Mouse (Mus musculus): Measurements from ENCODE around the gene Map3k11. TPM values are rescaled to one million over a fixed set of nuclear protein-coding genes. Genes with fewer than 3 reads are reported as not detected.
"Not testable (repeated sequence)": the region's sequence is repeated elsewhere in the genome, so short reads cannot be mapped to it uniquely, and the experiment has no call there.

The Map3k11 gene
- total RNA-seq, 1 experiment from 2014 or later: 49.7 TPM

GRCm38 (mm10) chr19:5666386-5666785, 22.2 kb upstream of the Map3k11 start:
- no peak for DNase-seq

DNA sequence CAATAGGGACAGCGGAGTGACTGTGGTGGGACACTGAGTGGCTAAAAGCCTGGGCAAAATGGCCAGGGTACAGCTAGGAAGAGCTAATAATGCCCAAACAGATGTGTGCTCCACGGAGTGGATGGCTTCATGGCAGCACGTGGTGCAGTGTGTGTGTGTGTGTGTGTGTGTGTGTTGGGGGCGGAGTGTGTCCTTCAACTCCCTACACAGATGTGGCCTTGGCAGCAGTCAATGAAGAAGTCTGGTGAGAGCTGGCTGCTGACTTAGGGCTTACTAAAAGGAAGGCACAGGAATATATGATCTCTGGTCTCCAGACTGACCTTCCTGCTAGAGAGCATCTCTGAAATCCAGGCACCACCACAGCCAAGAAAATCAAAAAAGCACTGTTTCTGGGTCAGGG, 20.2 kb upstream of the Map3k11 start:
- DNase-seq: peak; percentile 35

DNA sequence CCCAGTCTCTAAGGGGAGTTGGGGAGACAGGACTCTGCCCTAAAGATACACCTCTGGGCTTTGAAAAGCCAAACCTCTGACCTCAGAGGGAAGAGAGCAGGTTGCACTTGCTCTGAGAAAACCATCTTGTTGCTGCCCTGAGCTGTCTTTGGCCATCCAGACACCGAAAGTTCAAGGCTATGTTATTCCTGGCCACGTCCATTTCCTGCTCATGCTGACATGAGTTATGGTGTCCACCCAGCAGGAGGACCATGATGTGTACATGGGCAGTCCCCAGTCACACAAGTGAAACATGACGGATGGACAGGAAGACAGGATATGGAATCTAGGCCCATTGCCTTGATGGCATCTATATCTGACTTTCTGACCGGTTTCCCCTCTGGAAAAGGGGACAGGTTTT, 8.1 kb upstream of the Map3k11 start:
- peak; percentile 35 for DNase-seq

DNA sequence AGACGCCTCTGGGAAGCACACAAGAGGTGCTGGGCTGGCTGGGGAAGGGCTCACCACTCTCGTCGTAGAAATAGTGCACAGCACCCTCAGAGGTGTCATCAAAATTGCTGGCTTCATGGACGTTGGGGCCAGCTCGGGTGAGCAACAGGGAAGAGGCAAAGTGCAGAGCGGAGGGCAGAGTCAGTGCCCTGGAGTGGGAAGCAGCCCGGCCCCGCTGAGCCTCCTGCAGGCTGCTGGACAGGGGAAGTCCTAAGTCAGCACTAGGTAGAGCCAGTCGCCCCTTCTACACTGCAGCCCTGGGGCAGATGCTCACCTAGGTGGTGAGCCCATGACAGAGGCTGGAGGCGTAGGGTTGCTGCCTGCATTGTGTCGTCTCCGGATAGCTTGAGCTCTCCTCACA, 4.3 kb upstream of the Map3k11 start:
- no peak for DNase-seq

DNA sequence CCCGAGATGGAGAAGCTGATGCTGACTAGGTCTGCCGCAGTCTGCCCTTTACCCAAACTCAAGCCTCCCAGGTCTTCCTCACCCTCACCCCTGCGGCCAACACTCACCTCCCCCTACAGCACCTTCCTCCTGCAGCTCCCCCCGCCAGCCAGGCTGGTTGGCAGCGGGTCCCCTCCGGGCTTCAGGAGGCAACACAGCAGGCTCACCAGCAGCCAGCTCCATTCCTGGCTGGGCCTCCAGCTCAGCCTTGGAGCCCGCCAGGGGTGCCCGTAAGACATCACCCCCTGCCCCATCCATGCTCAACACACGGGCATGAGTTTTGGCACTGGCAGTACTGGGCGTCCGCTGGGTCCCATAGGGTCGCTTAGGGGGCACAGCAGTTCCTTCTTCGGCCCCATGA, 3.6 kb upstream of the Map3k11 start:
- DNase-seq: no peak

- DNase-seq: no peak
Observed at GRCm38 (mm10) chr19:5685431-5685830, 3.1 kb upstream of the Map3k11 start.

DNA sequence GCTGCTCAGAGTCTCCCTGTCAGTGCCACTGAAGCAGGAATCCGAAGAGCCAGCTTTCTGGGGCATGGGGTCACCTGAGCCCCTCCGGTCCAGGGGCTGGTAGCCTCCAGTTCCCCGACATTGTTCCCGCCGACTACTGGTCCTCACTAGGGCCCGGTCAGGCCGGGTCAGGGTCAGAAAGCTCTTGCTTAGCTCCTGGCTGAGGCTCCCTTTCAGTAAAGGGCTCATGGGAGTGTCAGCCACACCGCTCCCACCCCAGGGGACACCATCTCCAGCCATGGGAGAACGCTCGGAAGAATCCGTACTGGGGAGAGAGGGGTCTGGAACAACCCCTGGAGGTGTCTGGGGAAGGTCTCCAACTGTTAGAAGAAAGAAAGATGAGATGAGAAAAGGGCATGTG, 2.7 kb upstream of the Map3k11 start:
- no peak for DNase-seq

GRCm38 (mm10) chr19:5686437-5686836, 2.1 kb upstream of the Map3k11 start:
- no peak for DNase-seq

DNA sequence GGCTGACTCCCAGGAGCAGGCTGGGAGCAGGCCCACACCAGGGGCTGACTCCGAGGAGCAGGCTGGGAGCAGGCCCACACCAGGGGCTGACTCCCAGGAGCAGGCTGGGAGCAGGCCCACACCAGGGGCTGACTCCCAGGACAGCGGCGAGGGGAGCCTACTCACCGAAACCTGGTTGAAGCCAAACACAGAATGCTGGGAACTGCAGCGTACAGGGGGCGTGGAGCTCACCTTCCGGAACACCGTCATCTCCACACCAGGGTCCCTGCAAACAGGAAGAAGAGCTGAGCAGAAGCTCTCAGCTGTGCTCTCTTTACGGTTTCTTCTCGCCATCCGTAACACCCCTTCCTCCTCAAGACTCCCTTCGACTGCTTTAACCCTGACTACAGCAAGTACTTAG, 1.6 kb upstream of the Map3k11 start:
- not testable (repeated sequence) for DNase-seq

GRCm38 (mm10) chr19:5687738-5688137, 804 bp upstream of the Map3k11 start:
- DNase-seq: no peak

- no peak for DNase-seq
Observed at GRCm38 (mm10) chr19:5689088-5689428, 516 bp downstream of the Map3k11 start.

- DNase-seq: peak; percentile 87
Observed at GRCm38 (mm10) chr19:5689565-5690342, 1.2 kb downstream of the Map3k11 start.

- DNase-seq: no peak
Observed at GRCm38 (mm10) chr19:5690343-5690735, 1.8 kb downstream of the Map3k11 start.

GRCm38 (mm10) chr19:5691601-5692000, 3.1 kb downstream of the Map3k11 start:
- DNase-seq: no peak

DNA sequence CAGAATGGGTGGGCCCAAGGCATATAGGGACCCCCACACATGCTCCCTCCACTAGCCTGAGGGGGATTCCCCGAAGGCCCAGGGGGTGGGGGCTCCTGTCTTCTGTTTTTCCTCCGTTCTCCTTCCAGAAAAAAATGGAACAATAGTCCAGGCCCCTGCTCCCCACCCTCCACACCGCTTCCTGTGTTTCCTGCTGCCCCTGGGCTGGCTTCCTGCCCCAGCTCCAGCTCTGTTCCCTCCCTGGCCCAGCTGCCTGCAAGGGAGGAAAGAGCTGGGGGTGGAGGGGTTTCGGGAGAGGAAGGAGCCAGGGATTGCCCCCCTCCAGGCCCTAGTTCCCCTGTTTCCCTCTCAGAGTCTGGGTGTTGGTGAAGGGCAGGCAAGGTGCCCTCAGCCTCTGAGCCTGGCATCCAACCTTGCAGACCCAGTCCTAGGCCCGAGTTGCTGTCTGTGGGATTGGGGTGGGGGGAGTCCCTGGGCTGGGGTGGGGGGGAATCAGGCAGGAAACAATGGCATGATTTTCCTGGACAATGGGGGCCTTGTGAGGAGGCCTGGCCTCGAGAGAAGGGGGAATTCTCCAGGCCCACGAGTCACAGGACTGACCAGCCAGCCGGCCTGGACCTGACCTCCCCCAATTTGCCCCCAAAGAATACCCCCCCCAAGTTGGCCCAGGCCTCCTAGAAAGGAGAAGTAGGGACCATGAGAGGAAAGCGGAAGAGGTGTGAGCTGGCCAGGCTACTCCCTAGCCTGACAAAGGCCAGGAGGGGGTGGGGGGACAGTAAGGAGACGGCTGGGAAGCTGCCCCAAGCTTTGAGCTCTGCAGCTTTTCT, 3.8 kb downstream of the Map3k11 start:
- DNase-seq: peak; percentile 46

GRCm38 (mm10) chr19:5692913-5693396, 4.4 kb downstream of the Map3k11 start:
- no peak for DNase-seq

DNA sequence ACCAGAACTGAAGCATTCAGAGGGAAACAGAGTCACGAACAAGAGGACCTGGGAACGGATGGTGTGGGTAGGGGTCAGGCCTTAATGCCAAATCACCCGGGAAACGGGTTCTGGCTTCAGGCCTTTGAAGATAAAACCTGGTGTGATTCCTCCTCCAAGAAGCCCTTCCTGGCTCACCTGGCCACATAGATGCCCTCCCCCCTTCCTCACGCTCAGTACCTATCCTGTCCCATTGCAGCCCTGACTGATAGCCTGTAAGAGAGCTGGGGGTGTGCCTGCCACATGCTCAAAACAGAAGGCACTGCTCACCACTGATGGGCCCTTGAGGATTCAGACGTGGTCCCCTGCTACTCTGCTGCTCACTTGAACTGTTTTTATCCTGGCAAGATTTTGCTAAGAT, 5.3 kb downstream of the Map3k11 start:
- DNase-seq: no peak

GRCm38 (mm10) chr19:5695849-5696462, 7.4 kb downstream of the Map3k11 start:
- DNase-seq: no peak

DNA sequence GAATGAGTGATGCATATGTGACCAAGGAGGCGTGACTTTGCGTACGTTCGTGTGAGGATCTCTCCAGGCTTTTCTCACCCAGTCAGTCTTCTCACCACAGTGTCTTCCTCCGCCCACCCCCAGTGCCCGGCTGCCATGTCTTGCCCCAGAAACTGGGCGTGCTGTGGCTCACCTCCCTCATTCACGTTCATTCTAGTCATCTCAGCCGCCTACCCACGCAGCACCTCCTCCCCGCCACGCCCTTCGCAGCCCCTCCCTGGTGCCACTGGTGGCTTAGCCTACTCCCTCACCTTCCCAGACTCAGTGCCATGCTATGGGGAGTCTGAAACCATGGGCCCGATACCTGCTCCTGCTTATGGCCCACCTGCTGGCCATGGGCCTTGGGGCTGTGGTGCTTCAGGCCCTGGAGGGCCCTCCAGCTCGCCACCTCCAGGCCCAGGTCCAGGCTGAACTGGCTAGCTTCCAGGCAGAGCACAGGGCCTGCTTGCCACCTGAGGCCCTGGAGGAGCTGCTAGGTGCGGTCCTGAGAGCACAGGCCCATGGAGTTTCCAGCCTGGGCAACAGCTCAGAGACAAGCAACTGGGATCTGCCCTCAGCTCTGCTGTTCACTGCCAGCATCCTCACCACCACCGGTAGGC, 15.7 kb downstream of the Map3k11 start, which contains the start of gene Kcnk7:
Gene Kcnk7, plus strand, starts transcription at position 205 of the 638 bp plus-strand sequence.
- no peak for DNase-seq

DNA sequence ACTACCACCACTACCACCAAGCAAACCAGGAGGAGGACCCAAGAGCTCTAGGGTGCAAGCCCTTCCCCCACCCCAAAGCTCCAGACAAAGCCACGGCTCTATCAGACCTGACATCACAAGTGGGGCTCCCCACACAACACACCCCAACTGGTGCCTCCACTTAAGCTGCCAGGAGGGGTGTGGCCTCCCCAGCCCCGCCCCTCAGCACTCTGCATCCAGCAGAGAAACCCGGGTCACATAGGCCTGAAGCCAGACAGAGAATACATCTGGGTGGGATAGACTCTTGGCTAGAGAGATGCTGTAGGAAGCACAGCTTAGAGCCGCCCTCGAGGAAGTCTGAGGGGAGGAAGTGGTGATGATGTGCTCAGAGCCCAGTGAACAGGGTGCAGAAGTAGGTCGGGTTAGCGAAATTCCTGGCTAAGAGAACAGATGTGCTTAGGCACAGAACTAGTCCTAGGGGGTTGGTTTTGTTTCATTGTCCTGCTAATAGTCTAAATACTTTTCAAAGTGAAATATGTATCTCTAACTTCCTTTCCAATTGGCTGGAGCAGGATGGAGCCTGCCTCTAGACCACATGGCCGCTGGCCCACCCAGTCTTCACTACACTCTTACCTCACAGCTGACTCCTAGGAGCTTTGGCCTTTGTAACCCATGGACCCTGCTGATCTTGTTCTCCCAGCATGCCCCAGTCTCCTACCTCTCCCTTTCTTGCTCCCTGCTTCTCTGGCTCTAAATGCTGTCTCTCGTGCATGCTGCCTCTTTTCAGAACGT, 16.4 kb downstream of the Map3k11 start:
- DNase-seq: no peak

GRCm38 (mm10) chr19:5710068-5710467, 21.5 kb downstream of the Map3k11 start:
- DNase-seq: no peak

- no peak for DNase-seq
Observed at GRCm38 (mm10) chr19:5710581-5710980, 22.0 kb downstream of the Map3k11 start.

All from adrenal gland, postnatal 25 days (tissue).